Mouse (Mus musculus) ES-E14 (cell line): ENCODE results near the gene Tmem189. TPM values are rescaled to one million over a fixed set of nuclear protein-coding genes. Genes with fewer than 3 reads are reported as not detected.

ENCODE experiments used
- DNase-seq: peaks from one replicate; pipeline ENCODE4 v3.0.0-alpha.2; 2013; ENCODE audit warnings: low read depth, low spot score
- H3K27ac ChIP-seq: 2 replicates; pipeline ENCODE4 v1.5.1; 2012; ENCODE audit warnings: low read depth, mild to moderate bottlenecking, low read length, moderate library complexity, mixed read lengths; ENCODE audit not compliant: poor library complexity, insufficient read depth, severe bottlenecking
- H3K36me3 ChIP-seq: 2 replicates; pipeline ENCODE4 v1.6.1; 2012; ENCODE audit warnings: mild to moderate bottlenecking, low read length, moderate library complexity, mixed read lengths; ENCODE audit not compliant: control insufficient read depth, poor library complexity, insufficient read depth, severe bottlenecking
- H3K4me1 ChIP-seq, 2 experiments: fragments of 150-350 bp in 1 of 2; sonication (generic) in 1 of 2; 2 replicates each; pipeline ENCODE4 v1.6.1; 2012; ENCODE audit warnings: low read length in 2 of 2, mild to moderate bottlenecking in 1 of 2, mixed read lengths in 1 of 2; ENCODE audit not compliant: control insufficient read depth in 2 of 2, insufficient read depth in 2 of 2, poor library complexity in 1 of 2
- H3K4me3 ChIP-seq, 2 experiments: fragments of 150-350 bp in 1 of 2; sonication (generic) in 1 of 2; 2 replicates each; pipeline ENCODE4 v1.5.1; 2012; ENCODE audit warnings: low read length in 2 of 2, low read depth in 1 of 2, mild to moderate bottlenecking in 1 of 2, mixed read lengths in 1 of 2; ENCODE audit not compliant: insufficient read depth in 1 of 2, poor library complexity in 1 of 2, severe bottlenecking in 1 of 2
- H3K9ac ChIP-seq: 2 replicates; pipeline ENCODE4 v1.6.1; 2012; ENCODE audit warnings: low read depth, mild to moderate bottlenecking, low read length, mixed read lengths; ENCODE audit not compliant: poor library complexity, insufficient read depth, severe bottlenecking
- H3K9me3 ChIP-seq: fragments of 150-350 bp; sonication (generic); 2 replicates; pipeline ENCODE4 v1.6.1; 2012; ENCODE audit warnings: low read depth, mild to moderate bottlenecking, low read length; ENCODE audit not compliant: control insufficient read depth, insufficient read depth
- CHD2 ChIP-seq: IDR thresholded peaks from 2 replicates; pipeline ENCODE4 v1.6.1; 2014; ENCODE audit warnings: mild to moderate bottlenecking, low read depth, low read length, inconsistent platforms
- HCFC1 ChIP-seq: IDR thresholded peaks from 2 replicates; pipeline ENCODE4 v1.6.1; 2012; ENCODE audit warnings: low read length, inconsistent platforms, borderline replicate concordance; ENCODE audit not compliant: insufficient read depth
- MAFK ChIP-seq: IDR thresholded peaks from 2 replicates; pipeline ENCODE4 v1.6.1; 2014; ENCODE audit warnings: mild to moderate bottlenecking, low read depth, low read length, inconsistent platforms; ENCODE audit not compliant: insufficient read depth
- ZC3H11A ChIP-seq: IDR thresholded peaks from 2 replicates; pipeline ENCODE4 v1.6.1; 2012; ENCODE audit warnings: low read depth, mild to moderate bottlenecking, inconsistent platforms, low read length, borderline replicate concordance
- ZNF384 ChIP-seq: IDR thresholded peaks from 2 replicates; pipeline ENCODE4 v1.6.1; 2012; ENCODE audit warnings: low read depth, low read length, inconsistent platforms
- in situ Hi-C, 2 experiments: fragments of 600-800 bp; cut with MboI; formaldehyde crosslinking; loops; one replicate each; pipeline ENCODE4 v1.15.1; 2025; ENCODE audit warnings: low sequenced_read_pairs in 2 of 2, inconsistent platforms in 1 of 2; ENCODE audit not compliant: unreplicated experiment in 2 of 2
- total RNA-seq: library from RNA; depleted of rRNA; stranded (reverse); fragments of 300-350 nt; gene quantifications from 2 replicates; pipeline ENCODE4 v1.2.3, GENCODE M21; 2012

Tmem189 gene
- total RNA-seq, 1 experiment = 43.7 TPM

- Histone ChIP-seq H3K9ac (peak overlapping the region; percentile 55; the same call in 1 of the 2 replicates), H3K27ac (no peak overlapping the region), H3K4me1 (peaks cover 8 to 16% of the 10 kb centered on the region in 2 experiments), H3K4me3 (peak overlapping the region; percentile 20 to 42; a peak in 2 of 4 replicates), H3K36me3 (no peaks in the 10 kb centered on the region), H3K9me3 (no peaks in the 10 kb centered on the region)
- peak; percentile 100 for DNase-seq
- in situ Hi-C loops = no loop called here
- TF ChIP-seq HCFC1 = peak; percentile 99
- TF ChIP-seq ZNF384 = no peak
- TF ChIP-seq CHD2 = peak; percentile 96
These were observed 55.3 kb downstream of the Tmem189 start for GRCm38 (mm10) chr2:167634338-167634770.

- peaks cover 8 to 16% of the 10 kb centered on the region in 2 experiments for H3K4me1 ChIP-seq
- H3K36me3 ChIP-seq = peaks cover 8% of the 10 kb centered on the region; the same call in 1 of the 2 replicates
- H3K9me3 ChIP-seq = no peaks in the 10 kb centered on the region
- H3K9ac ChIP-seq = peak overlapping the region; percentile 55; the same call in 1 of the 2 replicates
- no peak for TF ChIP-seq ZC3H11A
- TF ChIP-seq MAFK = no peak
- no peak for TF ChIP-seq HCFC1
- no peak for TF ChIP-seq CHD2
- no peak for TF ChIP-seq ZNF384
- H3K27ac ChIP-seq = no peak overlapping the region
- no peak overlapping the region for H3K4me3 ChIP-seq
- no peak for DNase-seq
- in situ Hi-C loops = no loop called here
These were observed 56.1 kb downstream of the Tmem189 start for GRCm38 (mm10) chr2:167633537-167633872.

GRCm38 (mm10) chr2:167632731-167633536, 56.7 kb downstream of the Tmem189 start:
- in situ Hi-C loops = no loop called here
- Histone ChIP-seq H3K4me1 (peaks cover 8 to 16% of the 10 kb centered on the region in 2 experiments), H3K27ac (peak overlapping the region; percentile 5; the same call in 1 of the 2 replicates), H3K9ac (no peak overlapping the region), H3K4me3 (peak overlapping the region in 1 of 2 experiments; percentile 90; a peak in 2 of 4 replicates), H3K9me3 (no peaks in the 10 kb centered on the region), H3K36me3 (peaks cover 13% of the 10 kb centered on the region; the same call in 1 of the 2 replicates)
- no peak for DNase-seq
- TF ChIP-seq MAFK (no peak), CHD2 (no peak), ZNF384 (no peak), ZC3H11A (no peak), HCFC1 (no peak)

GRCm38 (mm10) chr2:167631591-167632448, 57.8 kb downstream of the Tmem189 start, which contains the start of gene Ube2v1:
Gene Ube2v1 (minus strand): TSS chr2:167632095.
- Histone ChIP-seq H3K4me1 (peaks cover 8 to 21% of the 10 kb centered on the region in 2 experiments), H3K4me3 (peak within 1 kb of the TSS; percentile 86 to 90), H3K9me3 (no peaks in the 10 kb centered on the region), H3K9ac (peak within 1 kb of the TSS; percentile 93), H3K36me3 (peaks cover 21% of the 10 kb centered on the region; the same call in 1 of the 2 replicates), H3K27ac (peak within 1 kb of the TSS; percentile 75)
- TF ChIP-seq HCFC1 (peak; percentile 92), CHD2 (peak; percentile 64), ZNF384 (no peak), MAFK (peak; percentile 56), ZC3H11A (no peak)
- in situ Hi-C loops = no loop called here
- peak; percentile 95 for DNase-seq
